Mouse (Mus musculus): ENCODE data around the gene Srp54c.
"Not testable (repeated sequence)": the region's sequence is repeated elsewhere in the genome, so short reads cannot be mapped to it uniquely, and the experiment has no call there.

Gene Srp54c

GRCm38 (mm10) chr12:55229626-55230519, at the start of gene Srp54c:
TSS of gene Srp54c (plus strand) at chr12:55230168.
- DNase-seq (ENCODE audit: low read depth) = not testable (repeated sequence)

DNA sequence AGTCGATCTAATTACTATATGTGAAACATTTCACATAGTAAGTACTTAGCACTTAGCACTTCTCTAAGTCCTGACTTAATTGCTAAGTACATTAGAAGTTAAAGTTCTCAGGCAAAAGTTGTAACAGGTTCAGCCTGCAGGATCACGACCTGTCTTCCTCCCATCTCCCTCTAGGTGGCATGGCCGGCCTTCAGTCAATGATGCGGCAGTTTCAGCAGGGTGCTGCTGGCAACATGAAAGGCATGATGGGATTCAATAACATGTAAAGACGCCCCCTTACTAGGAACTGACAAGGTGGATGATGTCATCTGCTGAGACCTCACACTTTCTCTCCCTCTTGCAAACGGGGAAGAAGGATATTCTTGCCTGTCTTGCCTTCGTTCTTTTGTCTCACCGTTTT, 42.3 kb upstream of the Srp54c start:
- not testable (repeated sequence) for DNase-seq (ENCODE audit: low read depth)

GRCm38 (mm10) chr12:55189127-55189526, 40.8 kb upstream of the Srp54c start:
- not testable (repeated sequence) for DNase-seq (ENCODE audit: low read depth)

DNA sequence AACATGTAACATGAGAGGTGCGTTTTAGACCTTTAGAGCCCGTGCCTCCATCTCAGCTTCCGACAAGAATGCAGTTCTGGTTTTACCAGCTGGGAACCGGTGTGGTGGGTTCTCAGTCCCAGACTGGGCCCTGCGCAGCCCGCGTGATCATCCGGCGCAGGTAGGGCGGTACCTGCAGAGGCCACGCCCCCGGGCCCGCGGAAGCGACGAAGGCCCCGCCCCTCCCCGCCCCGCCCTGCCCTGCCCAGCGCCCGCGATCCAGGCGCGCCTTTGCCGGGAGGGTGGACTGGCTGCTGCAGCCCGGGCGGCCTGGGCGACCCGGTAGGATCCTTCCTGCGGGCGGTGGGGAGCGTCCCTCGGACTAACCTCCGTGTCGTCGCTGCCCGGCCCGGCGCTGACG, 30.7 kb upstream of the Srp54c start, which contains the start of gene 1700047I17Rik2:
Gene 1700047I17Rik2, plus strand, starts transcription at position 287 of the 400 bp plus-strand sequence.
- not testable (repeated sequence) for DNase-seq (ENCODE audit: low read depth)

- DNase-seq (ENCODE audit: low read depth) = not testable (repeated sequence)
Observed at GRCm38 (mm10) chr12:55199799-55200198, 30.2 kb upstream of the Srp54c start.

GRCm38 (mm10) chr12:55212944-55213343, 17.0 kb upstream of the Srp54c start:
- not testable (repeated sequence) for DNase-seq (ENCODE audit: low read depth)

DNA sequence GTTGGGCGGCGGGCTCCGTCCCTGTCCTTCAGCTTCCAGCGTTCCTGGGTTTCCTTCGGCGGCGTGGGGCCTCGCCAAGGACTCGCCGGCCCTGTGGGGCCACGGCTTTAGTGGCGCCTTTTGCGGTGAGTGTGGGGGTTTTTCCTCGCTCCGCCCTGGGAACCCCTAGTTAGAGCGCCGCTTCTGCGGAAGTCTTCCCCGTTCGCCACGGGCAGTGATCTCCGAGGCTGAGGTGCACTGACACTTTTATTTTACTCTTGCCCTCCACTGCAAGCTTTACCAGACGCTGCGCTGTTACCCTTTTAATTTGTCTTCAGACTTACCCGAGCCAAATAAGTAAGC, 523 bp downstream of the Srp54c start:
- DNase-seq (ENCODE audit: low read depth) = not testable (repeated sequence)

DNA sequence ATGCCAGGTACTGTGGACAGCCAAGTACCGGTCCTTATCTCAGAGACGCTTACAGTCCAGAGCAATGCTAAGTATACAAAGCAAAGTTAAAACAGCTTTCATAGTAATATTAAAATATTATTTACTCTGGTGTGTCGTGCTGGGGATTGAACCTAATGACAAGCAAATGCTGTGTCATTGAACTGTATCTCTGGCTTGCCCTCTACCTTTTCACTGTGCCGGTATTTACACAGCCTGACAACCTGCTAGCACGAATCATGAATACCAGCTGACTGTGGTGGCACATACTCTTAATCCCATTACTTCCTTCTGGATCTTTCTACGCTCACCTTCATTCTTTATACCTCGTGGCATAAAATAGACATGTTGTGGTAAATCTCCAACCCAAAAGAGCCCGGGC, 12.3 kb downstream of the Srp54c start:
- DNase-seq (ENCODE audit: low read depth) = not testable (repeated sequence)

GRCm38 (mm10) chr12:55261950-55262349, 32.0 kb downstream of the Srp54c start:
- not testable (repeated sequence) for DNase-seq (ENCODE audit: low read depth)

DNA sequence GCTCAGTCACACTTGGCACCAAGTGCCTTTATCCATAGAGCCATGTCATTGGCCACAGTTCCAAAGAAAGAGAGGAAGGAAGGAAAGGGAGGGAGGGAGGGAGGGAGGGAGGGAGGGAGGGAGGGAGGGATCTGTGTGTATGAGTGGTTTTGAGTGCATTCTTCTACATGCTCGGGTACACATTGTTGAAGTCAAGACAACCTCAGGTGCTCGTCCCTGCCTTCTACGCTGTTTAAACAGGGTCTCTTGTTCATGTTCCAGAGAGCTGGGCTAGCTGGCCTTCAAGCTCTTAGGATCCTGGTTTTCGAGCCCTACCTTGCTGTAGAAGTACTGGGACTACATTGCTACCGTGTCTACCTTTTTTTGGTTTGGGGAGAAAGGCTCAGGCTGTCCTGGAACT, 33.4 kb downstream of the Srp54c start:
- not testable (repeated sequence) for DNase-seq (ENCODE audit: low read depth)

DNA sequence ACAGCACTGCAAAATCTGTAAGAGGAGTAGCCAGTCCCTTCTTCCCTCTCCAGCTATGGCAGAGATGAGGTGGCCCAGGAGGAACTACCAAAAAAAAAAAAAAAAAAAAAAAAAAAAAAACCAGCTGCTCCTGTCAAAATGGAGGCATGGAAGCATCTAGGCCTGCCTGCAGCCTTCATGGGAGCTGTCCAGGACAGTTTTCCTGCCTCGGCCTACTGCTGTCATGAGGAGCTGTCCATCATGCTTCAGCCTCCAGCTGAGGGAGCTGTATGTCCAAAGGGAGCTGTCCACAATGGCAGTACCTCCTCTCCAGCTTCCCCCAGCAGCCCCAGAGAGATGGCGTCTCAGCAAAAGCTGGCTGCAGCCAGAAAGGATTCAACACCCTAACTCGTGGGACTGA, 42.3 kb downstream of the Srp54c start:
- DNase-seq (ENCODE audit: low read depth) = no peak

- DNase-seq (ENCODE audit: low read depth) = not testable (repeated sequence)
Observed at GRCm38 (mm10) chr12:55277583-55277982, 47.6 kb downstream of the Srp54c start.

- DNase-seq (ENCODE audit: low read depth) = no peak
Observed at GRCm38 (mm10) chr12:55298112-55298511, 68.1 kb downstream of the Srp54c start.

DNA sequence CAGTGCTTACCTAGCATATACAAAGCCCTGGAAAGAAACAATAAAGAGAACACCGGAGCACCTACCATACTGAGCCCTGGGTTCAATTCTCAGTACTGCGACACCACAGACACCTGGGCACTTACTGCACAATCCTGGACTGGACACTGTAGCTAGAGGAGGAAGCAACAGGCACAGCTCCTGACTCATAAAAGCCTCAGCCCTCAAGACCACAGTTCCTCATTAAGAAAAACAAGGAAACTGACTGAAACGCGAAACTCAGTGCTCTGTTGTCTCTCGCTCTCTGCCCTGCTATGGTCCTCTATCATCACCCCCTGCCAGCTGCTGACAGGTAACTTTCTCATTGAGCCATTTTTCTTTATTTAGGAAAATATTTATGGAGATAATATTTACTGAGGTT, 69.4 kb downstream of the Srp54c start, which contains the start of gene 1110008L16Rik:
Gene 1110008L16Rik, plus strand, starts transcription at position 242 of the 400 bp plus-strand sequence.
- DNase-seq (ENCODE audit: low read depth) = no peak

GRCm38 (mm10) chr12:55300820-55301351, 70.9 kb downstream of the Srp54c start:
- DNase-seq (ENCODE audit: low read depth) = no peak

DNA sequence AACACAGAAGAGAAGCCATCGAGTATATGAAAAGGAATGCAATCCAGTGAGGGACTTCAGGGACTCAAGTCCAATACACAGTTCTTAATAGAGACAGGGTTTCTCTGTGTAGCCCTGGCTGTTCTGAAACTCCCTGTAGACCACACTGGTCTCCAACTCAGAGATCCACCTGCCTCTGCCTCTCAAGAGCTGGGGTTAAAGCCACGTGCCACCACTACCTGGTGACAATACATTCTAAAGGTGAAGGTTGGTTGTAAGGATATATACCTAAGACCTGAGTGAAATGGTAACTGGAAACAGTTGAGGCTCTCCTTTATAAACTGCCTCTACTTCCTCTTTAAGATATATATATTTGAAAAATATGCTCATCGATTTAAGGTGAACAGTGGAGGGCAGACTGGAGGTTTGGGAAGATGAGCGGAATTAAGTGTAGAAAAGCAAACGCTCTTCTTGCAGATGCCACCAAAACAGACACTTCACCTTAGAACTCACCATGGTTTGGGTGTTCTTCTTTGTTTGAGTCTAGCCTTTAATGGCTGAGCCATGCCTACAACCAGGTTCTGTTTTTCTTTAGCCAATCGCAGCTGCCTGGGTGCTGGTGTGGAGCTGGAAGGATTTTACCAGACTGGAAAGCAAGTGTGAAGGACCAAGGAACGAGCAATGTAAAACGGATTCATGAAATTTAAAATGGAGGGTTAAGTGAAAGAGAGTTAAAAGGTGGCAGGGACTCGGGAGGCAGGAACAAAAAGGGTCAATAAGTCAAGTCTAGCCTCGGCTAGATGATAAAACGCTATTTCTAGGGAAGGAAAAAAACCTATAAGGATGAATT, 71.7 kb downstream of the Srp54c start:
- DNase-seq (ENCODE audit: low read depth) = no peak

DNA sequence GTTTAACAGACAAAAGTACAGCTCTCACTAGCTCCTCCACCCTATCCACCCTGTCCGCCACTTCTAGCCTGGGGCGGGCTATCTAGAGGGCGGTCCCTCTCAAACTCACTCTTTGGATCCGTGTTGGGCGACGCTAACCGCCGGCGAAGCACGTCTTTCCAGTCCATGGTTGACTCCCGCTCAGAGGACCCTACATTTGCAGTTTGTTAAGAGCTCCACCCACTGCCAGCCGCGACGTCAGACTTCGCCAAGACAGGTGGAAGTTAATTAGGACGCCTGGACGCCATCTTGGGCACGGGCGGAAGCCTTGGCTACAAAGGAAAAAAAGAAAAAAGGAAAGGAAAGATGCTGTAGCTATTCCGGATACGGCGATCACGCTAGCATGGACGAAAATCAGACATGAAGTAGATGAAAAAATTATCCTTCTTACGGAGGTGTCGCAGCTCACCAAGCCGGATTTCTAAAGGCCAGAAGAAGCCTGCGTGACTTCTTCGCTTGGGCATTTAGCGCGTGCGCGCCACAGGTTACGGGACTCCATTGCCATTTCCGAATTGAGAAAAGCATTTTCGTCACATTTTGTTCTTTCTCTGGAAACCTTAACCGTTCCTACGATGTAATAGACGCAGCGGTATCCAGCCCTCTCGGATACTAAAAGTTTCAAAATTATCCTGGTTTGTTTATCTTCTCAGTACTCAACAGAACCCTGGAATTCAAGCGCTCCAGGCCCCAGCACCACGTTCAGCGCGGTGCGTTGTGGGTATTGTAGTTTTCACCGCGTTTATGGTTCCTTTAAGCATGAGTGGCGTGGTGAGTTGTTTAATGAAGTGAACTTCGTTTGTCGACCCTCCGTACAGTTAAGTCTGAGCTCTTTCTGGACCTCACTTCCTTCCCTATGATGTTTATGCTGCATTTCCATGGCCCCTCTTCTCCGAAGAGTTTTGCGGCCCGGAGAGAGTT, 72.8 kb downstream of the Srp54c start, which contains the start of gene Ppp2r3c:
Gene Ppp2r3c, minus strand, starts transcription at position 514 of the 957 bp plus-strand sequence.
- DNase-seq (ENCODE audit: low read depth) = peak; percentile 93

DNA sequence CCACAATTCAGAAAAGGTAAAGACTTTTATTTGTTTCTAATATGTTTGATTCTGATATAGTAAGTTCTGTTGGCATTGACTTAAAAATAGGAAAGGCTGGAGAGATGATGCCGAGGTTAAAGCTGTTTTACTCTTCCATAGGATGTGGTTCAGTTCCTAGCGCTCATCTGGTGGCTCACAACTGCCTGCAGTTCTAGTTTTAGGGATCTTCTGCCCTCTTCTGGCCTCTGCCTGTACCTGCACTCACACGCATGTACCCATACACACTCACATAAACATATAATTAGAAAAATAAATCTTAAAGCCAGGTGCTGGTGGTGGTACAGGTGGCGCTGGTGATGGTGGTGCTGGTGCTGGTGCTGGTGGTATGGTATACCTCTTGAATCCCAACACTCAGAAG, 76.4 kb downstream of the Srp54c start:
- DNase-seq (ENCODE audit: low read depth) = no peak

GRCm38 (mm10) chr12:55307566-55307965, 77.6 kb downstream of the Srp54c start:
- DNase-seq (ENCODE audit: low read depth) = no peak

GRCm38 (mm10) chr12:55308731-55309130, 78.8 kb downstream of the Srp54c start:
- no peak for DNase-seq (ENCODE audit: low read depth)

DNA sequence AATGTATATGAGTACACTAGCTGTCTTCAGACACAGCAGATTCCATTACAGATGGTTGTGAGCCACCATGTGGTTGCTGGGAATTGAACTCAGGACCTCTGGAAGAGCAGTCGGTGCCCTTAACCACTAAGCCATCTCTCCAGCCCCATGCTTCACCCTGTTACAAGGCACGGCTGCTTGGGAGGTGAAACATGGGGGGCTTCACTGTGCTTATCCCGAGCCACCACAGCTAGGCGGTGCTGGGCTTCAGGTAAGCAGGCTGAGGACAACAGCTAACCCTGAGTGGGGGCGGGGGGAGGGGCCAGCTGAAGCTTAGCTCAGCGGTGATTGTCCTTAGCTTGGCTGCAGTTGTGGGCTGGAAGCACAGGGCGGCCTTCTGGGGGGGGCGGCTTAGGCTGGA, 79.5 kb downstream of the Srp54c start:
- DNase-seq (ENCODE audit: low read depth) = no peak
